Mouse (Mus musculus) ovary, adult 2 months (tissue): ENCODE measurements around the gene Sfxn4. TPM values are rescaled to one million over a fixed set of nuclear protein-coding genes. Genes with fewer than 3 reads are reported as not detected.

ENCODE experiments used
- polyA plus RNA-seq: library from polyadenylated mRNA; depleted of rRNA; stranded (reverse); fragments of >200 nt; gene quantifications from 2 replicates; pipeline ENCODE4 v1.2.3, GENCODE M21; 2012; rRNA removed

Sfxn4 gene
- polyA plus RNA-seq, result 1.2 and 2.5 TPM in 2 replicates

GRCm38 (mm10) chr19:60860868-60861700 is at the start of gene Sfxn4:
Sfxn4 (minus strand) TSS chr19:60861479.

GRCm38 (mm10) chr19:60889714-60890315 is 28.5 kb upstream of the Sfxn4 start, which contains the start of gene Grk5:
Grk5 (plus strand) TSS chr19:60889749.

GRCm38 (mm10) chr19:60874064-60874694 is 12.9 kb upstream of the Sfxn4 start, which contains the start of gene Prdx3:
Prdx3 (minus strand) TSS chr19:60874556.

GRCm38 (mm10) chr19:60811098-60812035 is 49.9 kb downstream of the Sfxn4 start, which contains the start of gene Fam45a:
Fam45a (plus strand) TSS chr19:60811585.

GRCm38 (mm10) chr19:60790551-60791161 is 70.6 kb downstream of the Sfxn4 start, which contains the start of gene Eif3a:
Eif3a (minus strand) TSS chr19:60790658.

Other genes with a start within 250 kb of the Sfxn4 start
- 2.5 and 4.6 TPM in 2 replicates for gene Nanos1, start 105.5 kb downstream of the Sfxn4 start, polyA plus RNA-seq
- gene Eif3a, start 70.8 kb downstream of the Sfxn4 start, polyA plus RNA-seq, result 20.5 and 20.6 TPM in 2 replicates
- 3.8 and 5.0 TPM in 2 replicates for gene Fam45a, start 49.9 kb downstream of the Sfxn4 start, polyA plus RNA-seq
- 125 and 166 TPM in 2 replicates for gene Prdx3, start 13.1 kb upstream of the Sfxn4 start, polyA plus RNA-seq
- 1.6 and 1.7 TPM in 2 replicates for gene Grk5, start 28.3 kb upstream of the Sfxn4 start, polyA plus RNA-seq